Mouse (Mus musculus) heart, postnatal 0 days (tissue): ENCODE data around the gene Gm49416. TPM values are rescaled to one million over a fixed set of nuclear protein-coding genes. Genes with fewer than 3 reads are reported as not detected.
"Not testable (repeated sequence)": the region's sequence is repeated elsewhere in the genome, so short reads cannot be mapped to it uniquely, and the experiment has no call there.

Source experiments
- ATAC-seq: fragments of 200-750 bp; cut with Nextera tagmentation; 2 replicates; pipeline ENCODE4 v1.8.0; 2017; ENCODE audit warnings: low read depth, moderate number of reproducible peaks, moderate library complexity; ENCODE audit not compliant: insufficient read depth
- DNase-seq: peaks from one replicate; pipeline ENCODE4 v3.0.0-alpha.2; 2016; ENCODE audit warnings: low spot score
- H3K27ac ChIP-seq: fragments of 300-500 bp; sonication (generic); 2 replicates; pipeline ENCODE4 v1.5.1; 2014; ENCODE audit warnings: low read depth, mild to moderate bottlenecking
- H3K27me3 ChIP-seq: fragments of 300-500 bp; sonication (generic); 2 replicates; pipeline ENCODE4 v1.6.1; 2014; ENCODE audit warnings: low read length, mixed read lengths; ENCODE audit not compliant: control insufficient read depth, insufficient read depth
- H3K36me3 ChIP-seq: fragments of 300-500 bp; sonication (generic); replicated peaks from 2 replicates; pipeline ENCODE4 v1.6.1; 2014; ENCODE audit warnings: low read length, mixed read lengths; ENCODE audit not compliant: control insufficient read depth, insufficient read depth
- H3K4me1 ChIP-seq: fragments of 300-500 bp; sonication (generic); 2 replicates; pipeline ENCODE4 v1.6.1; 2014; ENCODE audit warnings: antibody characterized with exemption; ENCODE audit not compliant: control insufficient read depth, insufficient read depth
- H3K4me2 ChIP-seq: fragments of 300-500 bp; sonication (generic); 2 replicates; pipeline ENCODE4 v1.6.1; 2014; ENCODE audit warnings: low read depth, mild to moderate bottlenecking, low read length, moderate library complexity
- H3K4me3 ChIP-seq: fragments of 300-500 bp; sonication (generic); 2 replicates; pipeline ENCODE4 v1.5.1; 2014; ENCODE audit warnings: low read depth, low read length
- H3K9ac ChIP-seq: fragments of 300-500 bp; sonication (generic); replicated peaks from 2 replicates; pipeline ENCODE4 v1.6.1; 2014; ENCODE audit warnings: low read depth, low read length, mixed read lengths
- H3K9me3 ChIP-seq: fragments of 300-500 bp; sonication (generic); replicated peaks from 2 replicates; pipeline ENCODE4 v1.6.1; 2016; ENCODE audit warnings: low read length; ENCODE audit not compliant: control insufficient read depth
- CTCF ChIP-seq: IDR thresholded peaks from 2 replicates; pipeline ENCODE4 v1.5.1; 2016; ENCODE audit warnings: antibody characterized with exemption, control low read depth, low read depth
- EP300 ChIP-seq: IDR thresholded peaks from 2 replicates; pipeline ENCODE4 v1.6.1; 2016; ENCODE audit warnings: antibody characterized with exemption, low read depth
- WGBS: fragments of 180-500 bp; shearing (Covaris S2); extraction: QIAGEN DNeasy Blood & Tissue Kit; methylation state at CpG from one replicate; pipeline ENCODE4 v1.1.7; 2014; 5-methylcytosine and 5-hydroxymethylcytosine counted together
- polyA plus RNA-seq: library from polyadenylated mRNA; unstranded; fragments of >200 nt; fragmentation: Nextera tagmentation; extraction: Ambion mirVana; gene quantifications from 2 replicates; pipeline ENCODE4 v1.2.1, GENCODE M21; 2015
- total RNA-seq: library from RNA; depleted of rRNA; stranded (reverse); fragments of >200 nt; gene quantifications from 2 replicates; pipeline ENCODE4 v1.2.3, GENCODE M21; 2014; ENCODE audit warnings: low replicate concordance

Gene Gm49416
- total and polyA plus RNA-seq, 2 experiments from 2014 or later, result not detected

- TF ChIP-seq EP300 (no peak), CTCF (no peak)
- Histone ChIP-seq H3K4me3 (no peak overlapping the region), H3K4me1 (no peaks in the 10 kb centered on the region), H3K9me3 (no peaks in the 10 kb centered on the region), H3K9ac (no peak overlapping the region), H3K4me2 (no peak overlapping the region), H3K27me3 (no peaks in the 10 kb centered on the region), H3K36me3 (peaks cover 13% of the 10 kb centered on the region), H3K27ac (no peak overlapping the region)
- 54% methylated on average over 10 of the region's 10 CpGs for WGBS
- ATAC-seq (no peak), DNase-seq (no peak)
Measured at GRCm38 (mm10) chr19:8852236-8852928, 36.3 kb upstream of the Gm49416 start.

GRCm38 (mm10) chr19:8853117-8853516 lies 35.6 kb upstream of the Gm49416 start:
- H3K9ac ChIP-seq, result no peak overlapping the region
- H3K4me2 ChIP-seq, result no peak overlapping the region
- H3K9me3 ChIP-seq, result no peaks in the 10 kb centered on the region
- no peaks in the 10 kb centered on the region for H3K27me3 ChIP-seq
- 76% methylated on average over 3 of the region's 3 CpGs for WGBS
- ATAC-seq (no peak), DNase-seq (no peak)
- no peak overlapping the region for H3K27ac ChIP-seq
- no peaks in the 10 kb centered on the region for H3K4me1 ChIP-seq
- no peak overlapping the region for H3K4me3 ChIP-seq
- peaks cover 6% of the 10 kb centered on the region; the same call in 1 of the 2 replicates for H3K36me3 ChIP-seq
- TF ChIP-seq EP300, result no peak
- TF ChIP-seq CTCF, result no peak

GRCm38 (mm10) chr19:8857689-8858088 lies 31.0 kb upstream of the Gm49416 start:
- Histone ChIP-seq H3K9me3 (no peaks in the 10 kb centered on the region), H3K27ac (no peak overlapping the region), H3K9ac (no peak overlapping the region), H3K27me3 (no peaks in the 10 kb centered on the region), H3K4me2 (no peak overlapping the region), H3K36me3 (no peaks in the 10 kb centered on the region), H3K4me3 (no peak overlapping the region), H3K4me1 (no peaks in the 10 kb centered on the region)
- TF ChIP-seq EP300 (no peak), CTCF (peak; percentile 61)
- 42% methylated on average over 4 of the region's 4 CpGs for WGBS
- DNase-seq (no peak), ATAC-seq (no peak)

GRCm38 (mm10) chr19:8859018-8859417 lies 29.7 kb upstream of the Gm49416 start:
- DNase-seq, result no peak
- H3K4me2 ChIP-seq, result no peak overlapping the region
- H3K4me3 ChIP-seq, result no peak overlapping the region
- 24% methylated on average over 1 of the region's 1 CpGs for WGBS
- no peak overlapping the region for H3K27ac ChIP-seq
- ATAC-seq, result no peak
- no peak for TF ChIP-seq EP300
- peak; percentile 37 for TF ChIP-seq CTCF
- H3K27me3 ChIP-seq, result no peaks in the 10 kb centered on the region
- no peaks in the 10 kb centered on the region for H3K36me3 ChIP-seq
- no peaks in the 10 kb centered on the region for H3K9me3 ChIP-seq
- no peaks in the 10 kb centered on the region for H3K4me1 ChIP-seq
- no peak overlapping the region for H3K9ac ChIP-seq

- DNase-seq (no peak), ATAC-seq (no peak)
- H3K27ac ChIP-seq, result no peak overlapping the region
- no peaks in the 10 kb centered on the region for H3K9me3 ChIP-seq
- no peaks in the 10 kb centered on the region for H3K4me1 ChIP-seq
- no peak overlapping the region for H3K9ac ChIP-seq
- TF ChIP-seq CTCF (no peak), EP300 (no peak)
- no peak overlapping the region for H3K4me2 ChIP-seq
- 71% methylated on average over 6 of the region's 6 CpGs for WGBS
- H3K4me3 ChIP-seq, result no peak overlapping the region
- no peaks in the 10 kb centered on the region for H3K36me3 ChIP-seq
- H3K27me3 ChIP-seq, result no peaks in the 10 kb centered on the region
Measured at GRCm38 (mm10) chr19:8864265-8864664, 24.5 kb upstream of the Gm49416 start.

GRCm38 (mm10) chr19:8870381-8870780 lies 18.3 kb upstream of the Gm49416 start:
- peak overlapping the region; percentile 79 for H3K4me2 ChIP-seq
- WGBS, result 72% methylated on average over 2 of the region's 3 CpGs
- peak overlapping the region; percentile 71 for H3K4me3 ChIP-seq
- not testable (repeated sequence) for ATAC-seq, H3K4me1 ChIP-seq, H3K9me3 ChIP-seq, H3K27me3 ChIP-seq, DNase-seq
- H3K27ac ChIP-seq, result peak overlapping the region; percentile 85
- peaks cover 21% of the 10 kb centered on the region for H3K36me3 ChIP-seq
- H3K9ac ChIP-seq, result peak overlapping the region; percentile 92; the same call in 1 of the 2 replicates
